Mouse (Mus musculus): Measurements from ENCODE around the gene Sla2. TPM values are rescaled to one million over a fixed set of nuclear protein-coding genes. Genes with fewer than 3 reads are reported as not detected.
A peak's percentile ranks its signal among the peaks of the same experiment; 100 is the strongest.
"Not testable (repeated sequence)": the region's sequence is repeated elsewhere in the genome, so short reads cannot be mapped to it uniquely, and the experiment has no call there.

Sla2 gene
- total RNA-seq, 2 experiments from 2014 or later = not detected

- DNase-seq (ENCODE audit: low spot score) = no peak
- intact Hi-C loops (cut with DNase I) = loop anchor here (5.0 kb wide), 1 partner anchor 223 kb away; no protein-coding TSS in a partner anchor
These were observed 12.8 kb downstream of the Sla2 start for GRCm38 (mm10) chr2:156874047-156874759.

DNA sequence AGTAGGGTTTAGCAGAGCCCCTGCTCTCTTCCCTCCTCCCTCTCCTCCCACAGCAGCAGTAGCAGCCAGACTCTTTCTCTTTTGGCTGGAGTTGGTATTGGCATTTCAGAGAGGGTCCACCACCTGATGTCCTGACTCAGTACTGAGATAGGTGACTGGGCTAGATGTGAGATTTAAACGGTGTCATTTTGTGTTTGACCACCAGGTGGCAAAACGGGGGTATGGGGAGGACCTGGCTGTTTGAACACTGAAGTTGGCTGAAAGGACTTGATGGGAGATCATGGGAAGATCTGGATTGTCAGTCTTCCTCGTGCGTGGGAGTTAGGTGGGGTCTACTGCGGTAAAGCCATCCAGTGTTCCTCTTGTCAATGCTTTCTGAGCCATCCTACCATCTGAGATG, 13.4 kb downstream of the Sla2 start:
- DNase-seq (ENCODE audit: low spot score) = no peak
- intact Hi-C loops (cut with DNase I) = loop anchor here (2.0 to 5.0 kb wide), 2 partner anchors 123 to 224 kb away; no protein-coding TSS in a partner anchor

DNA sequence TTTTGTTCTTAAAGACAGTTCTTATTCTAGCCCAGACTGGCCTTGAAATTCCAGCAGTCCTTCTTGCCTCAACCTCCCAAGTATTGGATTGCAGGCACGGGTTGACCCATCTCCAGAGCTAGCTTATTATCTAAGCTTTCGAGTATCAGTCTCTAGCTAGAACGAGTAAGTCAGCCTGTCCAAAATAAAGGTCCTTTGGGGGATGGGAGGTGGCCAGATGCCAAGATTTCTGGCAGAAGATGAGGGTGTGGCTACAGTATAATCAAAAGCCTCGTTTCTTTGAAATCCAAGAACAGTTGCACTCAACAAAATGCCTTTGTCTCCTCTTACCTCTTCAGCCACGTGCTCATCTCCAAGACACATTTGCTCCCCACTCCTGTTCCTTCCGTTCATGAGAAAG, 16.5 kb downstream of the Sla2 start:
- intact Hi-C loops (cut with DNase I) = loop anchor here (5.0 kb wide), 1 partner anchor 227 kb away; no protein-coding TSS in a partner anchor
- no peak for DNase-seq (ENCODE audit: low spot score)

GRCm38 (mm10) chr2:156869554-156869953, 17.4 kb downstream of the Sla2 start:
- intact Hi-C loops (cut with DNase I) = no loop called here
- DNase-seq (ENCODE audit: low spot score) = no peak

GRCm38 (mm10) chr2:156868994-156869393, 18.0 kb downstream of the Sla2 start:
- intact Hi-C loops (cut with DNase I) = no loop called here
- no peak for DNase-seq (ENCODE audit: low spot score)

- DNase-seq (ENCODE audit: low spot score) = no peak
- intact Hi-C loops (cut with DNase I) = loop anchor here (5.0 kb wide), 1 partner anchor 142 kb away; no protein-coding TSS in a partner anchor
These were observed 22.5 kb downstream of the Sla2 start for GRCm38 (mm10) chr2:156864481-156864880.

DNA sequence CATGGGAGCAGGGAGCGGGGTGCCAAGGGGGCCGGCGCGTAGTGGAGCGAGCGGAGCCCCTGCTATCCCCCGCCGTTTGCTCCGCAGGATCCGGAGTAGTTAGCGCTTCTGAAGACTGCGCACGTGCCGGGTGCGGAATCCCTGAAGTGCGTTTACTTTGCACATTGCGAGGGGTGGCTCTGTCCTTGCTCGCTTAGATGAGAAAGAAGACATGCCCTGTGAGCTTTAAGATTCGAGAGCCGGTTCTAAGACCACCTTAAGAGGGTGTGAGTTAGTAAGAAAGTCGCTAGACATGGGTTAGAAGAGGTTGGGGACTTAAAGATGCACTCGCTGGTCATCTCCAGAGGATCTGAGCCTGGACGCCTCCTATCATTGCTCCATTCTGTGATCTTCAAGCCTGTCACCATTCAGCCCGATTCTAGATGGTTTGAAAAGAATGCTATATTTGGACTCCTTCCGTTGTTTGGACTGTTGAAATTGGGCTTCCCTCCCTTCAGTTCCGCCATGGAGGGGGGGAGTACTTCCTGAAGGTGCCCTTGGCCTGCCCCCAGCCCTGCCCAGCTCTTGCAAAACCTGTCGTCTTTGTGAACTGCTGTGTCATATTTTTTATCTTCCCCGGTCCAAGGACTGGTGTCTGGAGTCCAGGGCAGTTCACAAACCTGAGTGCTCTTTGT, 23.4 kb downstream of the Sla2 start:
- intact Hi-C loops (cut with DNase I) = loop anchor here (5.0 kb wide), 1 partner anchor 141 kb away; no protein-coding TSS in a partner anchor
- DNase-seq (ENCODE audit: low spot score) = peak; percentile 31

DNA sequence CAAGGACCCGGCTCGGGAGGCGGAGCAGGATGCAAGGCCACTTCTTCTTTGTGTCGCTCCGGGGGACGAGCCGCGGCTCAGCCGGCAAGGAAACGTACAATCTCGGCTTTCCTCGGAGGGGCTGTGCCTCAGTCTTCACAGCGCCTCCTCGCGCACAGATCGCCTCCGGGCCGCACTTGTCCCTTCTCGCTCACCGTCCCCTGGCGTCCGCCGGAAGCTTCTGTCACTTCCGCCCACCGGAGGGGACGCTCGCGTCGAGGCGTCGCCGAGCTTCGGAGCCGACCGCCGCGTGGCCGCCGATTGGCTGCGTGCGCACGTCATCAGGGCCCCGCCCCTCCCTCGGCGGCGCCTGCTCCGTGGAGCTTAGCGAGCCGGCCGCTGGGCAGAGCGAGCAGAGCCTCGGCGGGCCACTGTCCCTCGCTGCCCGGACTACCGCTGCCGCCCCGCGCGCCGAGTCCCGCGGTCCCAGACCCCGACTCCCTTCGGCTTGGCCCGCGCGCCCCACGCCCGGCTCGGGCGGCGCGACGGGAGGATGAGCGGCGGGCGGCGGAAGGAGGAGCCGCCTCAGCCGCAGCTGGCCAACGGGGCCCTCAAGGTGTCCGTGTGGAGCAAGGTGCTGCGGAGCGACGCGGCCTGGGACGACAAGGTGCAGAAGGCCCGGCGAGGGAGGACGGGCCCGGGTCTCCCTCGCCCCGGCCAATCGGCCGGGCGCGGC, 24.1 kb downstream of the Sla2 start, which contains the start of gene Rab5if:
Rab5if (plus strand) TSS at position 357 of the 715 bp plus-strand sequence.
- intact Hi-C loops (cut with DNase I) = loop anchor here (1.0 to 5.0 kb wide), 2 partner anchors 22 to 141 kb away; no protein-coding TSS in a partner anchor
- peak; percentile 96 for DNase-seq (ENCODE audit: low spot score)

GRCm38 (mm10) chr2:156862041-156862717, 24.8 kb downstream of the Sla2 start:
- no peak for DNase-seq (ENCODE audit: low spot score)
- intact Hi-C loops (cut with DNase I) = loop anchor here (1.0 to 5.0 kb wide), 2 partner anchors 21 to 140 kb away; no protein-coding TSS in a partner anchor

DNA sequence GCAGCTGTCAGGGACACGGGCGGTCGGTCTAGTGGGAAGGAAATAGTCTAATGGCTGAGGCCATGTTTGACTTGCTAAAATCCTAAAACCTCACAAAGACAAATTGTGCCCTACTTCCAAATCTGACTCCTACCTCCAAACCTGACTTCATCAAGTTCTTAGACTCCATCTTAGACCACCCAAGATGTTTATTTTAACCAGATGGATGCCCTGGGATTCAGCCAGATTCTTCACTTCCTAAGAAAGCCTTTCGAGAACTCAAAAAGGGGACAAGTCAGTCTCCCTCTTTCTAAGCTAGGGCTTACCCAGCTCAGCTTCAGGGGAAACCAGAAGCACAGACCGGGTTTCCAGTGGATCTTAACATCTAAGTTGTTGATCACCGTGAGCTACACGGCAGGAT, 28.3 kb downstream of the Sla2 start:
- intact Hi-C loops (cut with DNase I) = no loop called here
- DNase-seq (ENCODE audit: low spot score) = no peak

DNA sequence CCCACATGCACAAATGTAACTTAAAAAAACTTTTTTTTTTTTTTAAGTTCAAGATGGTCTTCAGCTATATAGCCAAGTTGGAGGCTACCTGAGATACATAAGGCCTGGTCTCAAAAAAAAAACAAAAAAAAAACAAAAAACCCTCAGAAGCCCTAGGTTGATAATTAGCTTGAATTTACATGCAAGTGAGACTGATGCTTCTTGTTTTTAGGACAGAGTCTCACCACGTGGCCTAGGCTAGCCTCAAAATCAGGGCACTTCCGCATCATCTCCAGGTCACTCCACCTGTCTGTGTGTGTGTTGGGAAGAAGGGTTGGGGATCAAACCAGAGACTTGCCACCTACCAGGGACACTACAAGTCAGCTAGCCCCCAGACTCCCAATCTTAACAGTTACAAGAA, 29.2 kb downstream of the Sla2 start, which contains the start of gene 4930518I15Rik:
4930518I15Rik (minus strand) TSS at position 112 of the 400 bp plus-strand sequence.
- DNase-seq (ENCODE audit: low spot score) = no peak
- intact Hi-C loops (cut with DNase I) = no loop called here

DNA sequence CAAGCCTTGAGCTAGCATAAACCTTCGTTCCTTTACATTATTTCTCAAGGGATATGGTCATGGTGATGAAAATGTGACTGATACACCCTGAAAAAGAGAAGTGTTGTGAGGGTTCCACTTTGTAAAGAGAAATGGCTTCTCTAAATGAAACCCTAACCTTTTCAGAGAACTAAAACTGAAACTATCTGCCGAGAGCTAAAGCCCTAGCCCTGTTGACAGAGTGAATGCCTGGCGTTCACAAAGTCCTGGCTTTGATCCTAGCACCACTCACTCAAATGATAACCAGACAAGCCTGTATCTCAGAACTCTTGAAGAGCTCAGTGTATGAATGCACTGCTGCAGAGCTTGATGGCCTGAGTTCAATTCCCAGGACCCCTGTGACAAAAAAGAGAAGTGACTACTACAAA, 29.6 kb downstream of the Sla2 start:
- DNase-seq (ENCODE audit: low spot score) = no peak
- intact Hi-C loops (cut with DNase I) = no loop called here

GRCm38 (mm10) chr2:156856311-156856710, 30.7 kb downstream of the Sla2 start:
- no peak for DNase-seq (ENCODE audit: low spot score)
- intact Hi-C loops (cut with DNase I) = no loop called here

- DNase-seq (ENCODE audit: low spot score) = not testable (repeated sequence)
- intact Hi-C loops (cut with DNase I) = loop anchor here (1.0 kb wide), 1 partner anchor 45 kb away; no protein-coding TSS in a partner anchor
These were observed 32.8 kb downstream of the Sla2 start for GRCm38 (mm10) chr2:156853999-156854771.

- DNase-seq (ENCODE audit: low spot score); intact Hi-C loops (cut with DNase I): not testable (repeated sequence)
These were observed 33.4 kb downstream of the Sla2 start for GRCm38 (mm10) chr2:156853584-156853983.

- DNase-seq (ENCODE audit: low spot score) = no peak
- intact Hi-C loops (cut with DNase I) = no loop called here
These were observed 36.5 kb downstream of the Sla2 start for GRCm38 (mm10) chr2:156850505-156850904.

GRCm38 (mm10) chr2:156848526-156849182, 38.3 kb downstream of the Sla2 start:
- intact Hi-C loops (cut with DNase I) = no loop called here
- DNase-seq (ENCODE audit: low spot score) = no peak

GRCm38 (mm10) chr2:156847653-156848052, 39.3 kb downstream of the Sla2 start:
- intact Hi-C loops (cut with DNase I) = no loop called here
- no peak for DNase-seq (ENCODE audit: low spot score)

Data from heart, postnatal 25 days (tissue).